Mouse (Mus musculus) left cerebral cortex, postnatal 14 days (tissue): ENCODE results near the gene Taar4. TPM values are rescaled to one million over a fixed set of nuclear protein-coding genes. Genes with fewer than 3 reads are reported as not detected.

Source experiments
- DNase-seq, 2 experiments: peaks; one replicate each; pipeline ENCODE4 v3.0.0; 2021 to 2022; ENCODE audit warnings: low spot score in 2 of 2, mixed read lengths in 1 of 2
- intact Hi-C: fragments of 180-260 bp; cut with DNase I; formaldehyde crosslinking; loops from one replicate; pipeline ENCODE4 v1.15.1; 2025
- long read RNA-seq, 2 experiments: library from polyadenylated mRNA; stranded (forward); transcript quantifications; one replicate each; pipeline ENCODE4 v2.0.0; 2021
- total RNA-seq, 2 experiments: library from RNA; stranded (reverse); gene quantifications; 2 replicates each; pipeline ENCODE4 v1.2.3; 2021

Taar4 gene
- total RNA-seq = not detected
- long read RNA-seq, experiment 1 = 0 reads
- long read RNA-seq, experiment 2 = 0 reads

- no peak for DNase-seq
- intact Hi-C loops = no loop called here
Measured at GRCm38 (mm10) chr10:23960444-23960915, at the start of gene Taar4. TSS of gene Taar4 (plus strand) at chr10:23960494.

- DNase-seq = no peak
- intact Hi-C loops = no loop called here
Measured at GRCm38 (mm10) chr10:23920056-23920455, 40.2 kb upstream of the Taar4 start, which contains the start of gene Taar1. TSS of gene Taar1 (plus strand) at chr10:23920356.

- no peak for DNase-seq
- intact Hi-C loops = no loop called here
Measured at GRCm38 (mm10) chr10:23922468-23922867, 37.8 kb upstream of the Taar4 start.

- intact Hi-C loops = no loop called here
- no peak for DNase-seq
Measured at GRCm38 (mm10) chr10:23923941-23924340, 36.4 kb upstream of the Taar4 start.

- intact Hi-C loops = no loop called here
Measured at GRCm38 (mm10) chr10:23937613-23938012, 22.7 kb upstream of the Taar4 start.

GRCm38 (mm10) chr10:23938312-23938711 is 22.0 kb upstream of the Taar4 start, which contains the start of gene Taar2:
TSS of gene Taar2 (plus strand) at chr10:23938572.
- intact Hi-C loops = no loop called here
- no peak for DNase-seq

More at GRCm38 (mm10) chr10:23937613-23938012, 22.7 kb upstream of the Taar4 start:
- DNase-seq = no peak

GRCm38 (mm10) chr10:23942465-23942864 is 17.8 kb upstream of the Taar4 start:
- DNase-seq = no peak
- intact Hi-C loops = no loop called here

- intact Hi-C loops = no loop called here
- no peak for DNase-seq
Measured at GRCm38 (mm10) chr10:23948026-23948425, 12.3 kb upstream of the Taar4 start.

GRCm38 (mm10) chr10:23949508-23950005 is 10.7 kb upstream of the Taar4 start, which contains the start of gene Taar3:
TSS of gene Taar3 (plus strand) at chr10:23949558.
- intact Hi-C loops = no loop called here
- peak; percentile 11 to 24 for DNase-seq

- intact Hi-C loops = no loop called here
- DNase-seq = no peak
Measured at GRCm38 (mm10) chr10:23951714-23952113, 8.6 kb upstream of the Taar4 start.

- DNase-seq = no peak
- intact Hi-C loops = no loop called here
Measured at GRCm38 (mm10) chr10:23959071-23959470, 1.2 kb upstream of the Taar4 start.

GRCm38 (mm10) chr10:23963444-23963843 is 3.1 kb downstream of the Taar4 start:
- intact Hi-C loops = no loop called here

GRCm38 (mm10) chr10:23964921-23965610 is 4.8 kb downstream of the Taar4 start:
- intact Hi-C loops = no loop called here
- DNase-seq = no peak

More at GRCm38 (mm10) chr10:23963444-23963843, 3.1 kb downstream of the Taar4 start:
- DNase-seq = no peak

- DNase-seq = no peak
- intact Hi-C loops = no loop called here
Measured at GRCm38 (mm10) chr10:23970656-23971165, 10.4 kb downstream of the Taar4 start, which contains the start of gene Taar5. TSS of gene Taar5 (plus strand) at chr10:23970706.

- intact Hi-C loops = no loop called here
Measured at GRCm38 (mm10) chr10:23971256-23971655, 11.0 kb downstream of the Taar4 start.

GRCm38 (mm10) chr10:23977958-23978357 is 17.7 kb downstream of the Taar4 start:
- no peak for DNase-seq
- intact Hi-C loops = loop anchor here (2.0 to 5.0 kb wide), 2 partner anchors 101 to 154 kb away; no protein-coding TSS in a partner anchor

More at GRCm38 (mm10) chr10:23971256-23971655, 11.0 kb downstream of the Taar4 start:
- no peak for DNase-seq

GRCm38 (mm10) chr10:23978901-23979705 is 18.8 kb downstream of the Taar4 start:
- intact Hi-C loops = loop anchor here (2.0 to 5.0 kb wide), 2 partner anchors 100 to 153 kb away; no protein-coding TSS in a partner anchor
- peak; percentile 79 to 80 for DNase-seq

- DNase-seq = no peak
- intact Hi-C loops = loop anchor here (10.0 kb wide), 1 partner anchor 171 kb away; no protein-coding TSS in a partner anchor
Measured at GRCm38 (mm10) chr10:23985546-23985945, 25.3 kb downstream of the Taar4 start, which contains the start of gene Taar6. TSS of gene Taar6 (minus strand) at chr10:23985646.

GRCm38 (mm10) chr10:23986419-23986818 is 26.1 kb downstream of the Taar4 start:
- intact Hi-C loops = loop anchor here (10.0 kb wide), 1 partner anchor 172 kb away; no protein-coding TSS in a partner anchor
- DNase-seq = no peak
